Mouse (Mus musculus): Measurements from ENCODE around the gene Fndc3a.
A peak's percentile ranks its signal among the peaks of the same experiment; 100 is the strongest.

Gene Fndc3a

GRCm38 (mm10) chr14:72671911-72672310, 37.9 kb downstream of the Fndc3a start:
- DNase-seq (ENCODE audit: low read depth, low spot score), result no peak

- DNase-seq (ENCODE audit: low read depth, low spot score), result no peak
These were observed 38.8 kb downstream of the Fndc3a start for GRCm38 (mm10) chr14:72670987-72671386.

- DNase-seq (ENCODE audit: low read depth, low spot score), result no peak
These were observed 60.5 kb downstream of the Fndc3a start for GRCm38 (mm10) chr14:72649268-72649667.

GRCm38 (mm10) chr14:72645512-72645911, 64.3 kb downstream of the Fndc3a start:
- DNase-seq (ENCODE audit: low read depth, low spot score), result no peak

GRCm38 (mm10) chr14:72644620-72645019, 65.2 kb downstream of the Fndc3a start:
- DNase-seq (ENCODE audit: low read depth, low spot score), result no peak

GRCm38 (mm10) chr14:72638507-72638906, 71.3 kb downstream of the Fndc3a start:
- DNase-seq (ENCODE audit: low read depth, low spot score), result no peak

GRCm38 (mm10) chr14:72633571-72633970, 76.2 kb downstream of the Fndc3a start:
- no peak for DNase-seq (ENCODE audit: low read depth, low spot score)

- no peak for DNase-seq (ENCODE audit: low read depth, low spot score)
These were observed 84.4 kb downstream of the Fndc3a start for GRCm38 (mm10) chr14:72625411-72625810.

- DNase-seq (ENCODE audit: low read depth, low spot score), result no peak
These were observed 105.7 kb downstream of the Fndc3a start for GRCm38 (mm10) chr14:72604077-72604476.

- DNase-seq (ENCODE audit: low read depth, low spot score), result no peak
These were observed 106.6 kb downstream of the Fndc3a start for GRCm38 (mm10) chr14:72603194-72603521.

GRCm38 (mm10) chr14:72602521-72603193, 107.1 kb downstream of the Fndc3a start:
- peak; percentile 76 for DNase-seq (ENCODE audit: low read depth, low spot score)

GRCm38 (mm10) chr14:72601381-72602305, 108.2 kb downstream of the Fndc3a start:
- DNase-seq (ENCODE audit: low read depth, low spot score), result peak; percentile 6

GRCm38 (mm10) chr14:72600375-72600774, 109.4 kb downstream of the Fndc3a start:
- DNase-seq (ENCODE audit: low read depth, low spot score), result no peak

GRCm38 (mm10) chr14:72598976-72599740, 110.6 kb downstream of the Fndc3a start:
- DNase-seq (ENCODE audit: low read depth, low spot score), result no peak

- DNase-seq (ENCODE audit: low read depth, low spot score), result no peak
These were observed 115.6 kb downstream of the Fndc3a start for GRCm38 (mm10) chr14:72594191-72594590.

GRCm38 (mm10) chr14:72589415-72589814, 120.4 kb downstream of the Fndc3a start:
- no peak for DNase-seq (ENCODE audit: low read depth, low spot score)

- no peak for DNase-seq (ENCODE audit: low read depth, low spot score)
These were observed 126.8 kb downstream of the Fndc3a start for GRCm38 (mm10) chr14:72582979-72583378.

- no peak for DNase-seq (ENCODE audit: low read depth, low spot score)
These were observed 128.8 kb downstream of the Fndc3a start for GRCm38 (mm10) chr14:72580991-72581390.

- no peak for DNase-seq (ENCODE audit: low read depth, low spot score)
These were observed 133.5 kb downstream of the Fndc3a start for GRCm38 (mm10) chr14:72576283-72576682.

GRCm38 (mm10) chr14:72563941-72564340, 145.9 kb downstream of the Fndc3a start:
- DNase-seq (ENCODE audit: low read depth, low spot score), result no peak

GRCm38 (mm10) chr14:72558795-72559194, 151.0 kb downstream of the Fndc3a start:
- no peak for DNase-seq (ENCODE audit: low read depth, low spot score)

- DNase-seq (ENCODE audit: low read depth, low spot score), result no peak
These were observed 154.0 kb downstream of the Fndc3a start for GRCm38 (mm10) chr14:72555846-72556245.

Data from c-Kit-negative CD71-positive TER-119-positive erythroid progenitor cells, embryonic 14.5 days (primary cell).